Mouse (Mus musculus): Measurements from ENCODE around the gene Tagln.

Gene Tagln

GRCm38 (mm10) chr9:45935628-45936210 lies at the start of gene Tagln:
TSS of gene Tagln (minus strand) at chr9:45936058.
- DNase-seq: no peak

- peak in 1 of 2 experiments; percentile 26 for DNase-seq
Observed at GRCm38 (mm10) chr9:45985229-45985567, 49.3 kb upstream of the Tagln start.

- DNase-seq: peak; percentile 76 to 87
Observed at GRCm38 (mm10) chr9:45984409-45985228, 48.8 kb upstream of the Tagln start.

- peak in 1 of 2 experiments; percentile 11 for DNase-seq
Observed at GRCm38 (mm10) chr9:45983676-45984408, 48.0 kb upstream of the Tagln start.

- DNase-seq: no peak
Observed at GRCm38 (mm10) chr9:45981331-45981730, 45.5 kb upstream of the Tagln start.

- no peak for DNase-seq
Observed at GRCm38 (mm10) chr9:45980611-45981010, 44.8 kb upstream of the Tagln start.

- no peak for DNase-seq
Observed at GRCm38 (mm10) chr9:45979778-45980177, 43.9 kb upstream of the Tagln start.

GRCm38 (mm10) chr9:45976884-45977283 lies 41.0 kb upstream of the Tagln start:
- DNase-seq: no peak

GRCm38 (mm10) chr9:45963577-45963976 lies 27.7 kb upstream of the Tagln start:
- no peak for DNase-seq

GRCm38 (mm10) chr9:45961855-45962254 lies 26.0 kb upstream of the Tagln start:
- no peak for DNase-seq

- no peak for DNase-seq
Observed at GRCm38 (mm10) chr9:45959661-45960060, 23.8 kb upstream of the Tagln start.

GRCm38 (mm10) chr9:45958851-45959250 lies 23.0 kb upstream of the Tagln start:
- DNase-seq: no peak

GRCm38 (mm10) chr9:45958023-45958670 lies 22.3 kb upstream of the Tagln start:
- DNase-seq: no peak

- peak; percentile 82 to 86 for DNase-seq
Observed at GRCm38 (mm10) chr9:45955107-45955963, 19.5 kb upstream of the Tagln start, which contains the start of gene Sidt2. TSS of gene Sidt2 (minus strand) at chr9:45955258.

GRCm38 (mm10) chr9:45954294-45955106 lies 18.6 kb upstream of the Tagln start:
- peak in 1 of 2 experiments; percentile 54 for DNase-seq

GRCm38 (mm10) chr9:45953511-45954293 lies 17.8 kb upstream of the Tagln start:
- DNase-seq: no peak

GRCm38 (mm10) chr9:45952890-45953289 lies 17.0 kb upstream of the Tagln start:
- no peak for DNase-seq

- no peak for DNase-seq
Observed at GRCm38 (mm10) chr9:45952057-45952456, 16.2 kb upstream of the Tagln start.

GRCm38 (mm10) chr9:45946872-45947183 lies 11.0 kb upstream of the Tagln start:
- no peak for DNase-seq

GRCm38 (mm10) chr9:45946182-45946871 lies 10.5 kb upstream of the Tagln start:
- no peak for DNase-seq

Data from spleen, adult 18-20 months (tissue).